Mouse (Mus musculus): ENCODE results near the gene Cby3. TPM values are rescaled to one million over a fixed set of nuclear protein-coding genes. Genes with fewer than 3 reads are reported as not detected.
A peak's percentile ranks its signal among the peaks of the same experiment; 100 is the strongest.

Cby3 gene
- polyA plus RNA-seq, 1 experiment from 2014 or later, result 0.24 TPM

GRCm38 (mm10) chr11:50365322-50365721 lies 11.1 kb downstream of the Cby3 start:
- ATAC-seq (ENCODE audit: insufficient number of reproducible peaks, low FRiP score, low TSS enrichment, low read depth), result no peak
- no peak overlapping the region for H3K9ac ChIP-seq
- no peaks in the 10 kb centered on the region for H3K4me1 ChIP-seq
- no peak overlapping the region for H3K27ac ChIP-seq (replicated peaks)
- H3K9me3 ChIP-seq (replicated peaks), result no peaks in the 10 kb centered on the region
- H3K4me2 ChIP-seq (replicated peaks), result no peak overlapping the region
- H3K27me3 ChIP-seq, result no peaks in the 10 kb centered on the region
- no peaks in the 10 kb centered on the region for H3K36me3 ChIP-seq
- no peak overlapping the region for H3K4me3 ChIP-seq (replicated peaks)

- H3K27ac ChIP-seq (replicated peaks), result no peak overlapping the region
- no peak overlapping the region for H3K4me3 ChIP-seq (replicated peaks)
- no peaks in the 10 kb centered on the region for H3K27me3 ChIP-seq
- no peak overlapping the region for H3K9ac ChIP-seq
- WGBS, result 88% methylated on average over 9 of the region's 9 CpGs
- no peak for ATAC-seq (ENCODE audit: insufficient number of reproducible peaks, low FRiP score, low TSS enrichment, low read depth)
- no peaks in the 10 kb centered on the region for H3K9me3 ChIP-seq (replicated peaks)
- no peaks in the 10 kb centered on the region for H3K36me3 ChIP-seq
- H3K4me2 ChIP-seq (replicated peaks), result no peak overlapping the region
- peaks cover 7% of the 10 kb centered on the region; the same call in 1 of the 2 replicates for H3K4me1 ChIP-seq
Observed at GRCm38 (mm10) chr11:50367531-50367930, 13.3 kb downstream of the Cby3 start.

DNA sequence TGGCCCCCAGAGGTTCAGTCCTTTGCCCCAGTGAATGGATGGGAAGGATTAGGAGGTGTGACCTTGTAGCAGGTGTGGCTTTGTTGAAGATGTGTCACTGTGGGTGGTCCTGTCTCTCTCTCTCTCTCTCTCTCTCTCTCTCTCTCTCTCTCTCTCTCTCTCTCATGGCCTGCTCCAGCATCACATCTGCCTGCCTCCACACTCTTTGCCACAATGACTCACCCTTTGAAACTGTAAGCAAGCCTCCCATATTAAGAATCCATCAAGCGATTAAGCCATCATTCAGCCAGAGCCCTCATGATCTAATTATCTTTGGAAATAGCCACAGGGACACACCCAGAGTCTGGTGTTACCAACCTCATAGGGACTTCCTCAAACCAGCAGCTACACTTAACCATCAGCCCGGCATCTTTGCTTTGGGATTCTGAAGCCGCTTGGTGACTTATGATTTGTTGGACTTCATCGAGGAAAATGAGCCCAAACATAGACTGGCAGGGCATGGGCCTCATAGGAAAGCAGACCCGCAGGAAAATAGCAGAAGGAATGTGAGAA lies 15.2 kb downstream of the Cby3 start:
- H3K36me3 ChIP-seq, result no peaks in the 10 kb centered on the region
- H3K4me1 ChIP-seq, result peaks cover 7% of the 10 kb centered on the region; the same call in 1 of the 2 replicates
- H3K4me3 ChIP-seq (replicated peaks), result no peak overlapping the region
- H3K27ac ChIP-seq (replicated peaks), result no peak overlapping the region
- H3K9ac ChIP-seq, result no peak overlapping the region
- no peak overlapping the region for H3K4me2 ChIP-seq (replicated peaks)
- no peaks in the 10 kb centered on the region for H3K27me3 ChIP-seq
- ATAC-seq (ENCODE audit: insufficient number of reproducible peaks, low FRiP score, low TSS enrichment, low read depth), result no peak
- WGBS, result 81% methylated on average over 5 of the region's 5 CpGs
- H3K9me3 ChIP-seq (replicated peaks), result no peaks in the 10 kb centered on the region

- WGBS, result 65% methylated on average over 4 of the region's 4 CpGs
Observed at GRCm38 (mm10) chr11:50370969-50371368, 16.7 kb downstream of the Cby3 start.

GRCm38 (mm10) chr11:50371399-50371841 lies 17.2 kb downstream of the Cby3 start:
- no peak; the same call in 1 of the 2 replicates for ATAC-seq (ENCODE audit: insufficient number of reproducible peaks, low FRiP score, low TSS enrichment, low read depth)
- Histone ChIP-seq H3K27me3 (no peaks in the 10 kb centered on the region), H3K4me2 (replicated peaks) (peak overlapping the region; percentile 62), H3K27ac (replicated peaks) (no peak overlapping the region; the same call in 1 of the 2 replicates), H3K9me3 (replicated peaks) (no peaks in the 10 kb centered on the region), H3K36me3 (no peaks in the 10 kb centered on the region), H3K4me3 (replicated peaks) (peak overlapping the region; percentile 44), H3K9ac (0 out of 2 replicates have a peak overlapping the region, but pooled peaks have one; percentile 28), H3K4me1 (peaks cover 12% of the 10 kb centered on the region)
- 2% methylated on average over 18 of the region's 18 CpGs for WGBS

More at GRCm38 (mm10) chr11:50370969-50371368, 16.7 kb downstream of the Cby3 start:
- Histone ChIP-seq H3K4me2 (replicated peaks) (peak overlapping the region; percentile 62), H3K36me3 (no peaks in the 10 kb centered on the region), H3K4me3 (replicated peaks) (peak overlapping the region; percentile 44; the same call in 1 of the 2 replicates), H3K27me3 (no peaks in the 10 kb centered on the region), H3K4me1 (peaks cover 8% of the 10 kb centered on the region; the same call in 1 of the 2 replicates), H3K27ac (replicated peaks) (no peak overlapping the region), H3K9ac (no peak overlapping the region), H3K9me3 (replicated peaks) (no peaks in the 10 kb centered on the region)
- no peak for ATAC-seq (ENCODE audit: insufficient number of reproducible peaks, low FRiP score, low TSS enrichment, low read depth)

DNA sequence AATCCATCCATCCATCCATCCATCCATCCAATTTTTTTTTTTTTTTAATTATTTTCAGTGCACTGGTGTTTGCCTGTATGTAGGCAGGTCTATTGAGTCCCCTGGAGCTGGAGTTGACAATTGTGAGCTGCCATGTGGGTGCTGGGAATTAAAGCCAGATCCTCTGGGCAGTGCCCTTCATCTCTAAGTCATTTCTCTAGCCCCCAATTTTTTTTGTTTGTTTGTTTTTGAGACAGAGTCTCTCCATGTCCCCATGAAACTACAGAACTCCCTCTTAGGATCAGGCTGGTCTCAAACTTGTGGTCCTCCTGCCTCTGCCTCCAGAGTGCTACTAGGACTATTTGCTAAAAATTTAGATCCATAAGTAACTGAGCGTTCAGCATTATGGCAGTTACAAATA lies 17.6 kb downstream of the Cby3 start:
- WGBS, result 79% methylated on average over 1 of the region's 1 CpGs
- no peak for ATAC-seq (ENCODE audit: insufficient number of reproducible peaks, low FRiP score, low TSS enrichment, low read depth)
- Histone ChIP-seq H3K4me1 (peaks cover 16% of the 10 kb centered on the region), H3K27ac (replicated peaks) (no peak overlapping the region), H3K9ac (no peak overlapping the region), H3K9me3 (replicated peaks) (no peaks in the 10 kb centered on the region), H3K27me3 (no peaks in the 10 kb centered on the region), H3K4me3 (replicated peaks) (no peak overlapping the region; the same call in 1 of the 2 replicates), H3K4me2 (replicated peaks) (peak overlapping the region; percentile 62), H3K36me3 (no peaks in the 10 kb centered on the region)

GRCm38 (mm10) chr11:50373086-50373485 lies 18.8 kb downstream of the Cby3 start:
- ATAC-seq (ENCODE audit: insufficient number of reproducible peaks, low FRiP score, low TSS enrichment, low read depth), result no peak
- H3K27ac ChIP-seq (replicated peaks), result no peak overlapping the region
- H3K27me3 ChIP-seq, result no peaks in the 10 kb centered on the region
- H3K9me3 ChIP-seq (replicated peaks), result no peaks in the 10 kb centered on the region
- no peak overlapping the region for H3K9ac ChIP-seq
- no peak overlapping the region for H3K4me3 ChIP-seq (replicated peaks)
- no peaks in the 10 kb centered on the region for H3K36me3 ChIP-seq
- H3K4me2 ChIP-seq (replicated peaks), result no peak overlapping the region
- peaks cover 16% of the 10 kb centered on the region for H3K4me1 ChIP-seq

GRCm38 (mm10) chr11:50373621-50374020 lies 19.4 kb downstream of the Cby3 start:
- H3K4me2 ChIP-seq (replicated peaks), result no peak overlapping the region

DNA sequence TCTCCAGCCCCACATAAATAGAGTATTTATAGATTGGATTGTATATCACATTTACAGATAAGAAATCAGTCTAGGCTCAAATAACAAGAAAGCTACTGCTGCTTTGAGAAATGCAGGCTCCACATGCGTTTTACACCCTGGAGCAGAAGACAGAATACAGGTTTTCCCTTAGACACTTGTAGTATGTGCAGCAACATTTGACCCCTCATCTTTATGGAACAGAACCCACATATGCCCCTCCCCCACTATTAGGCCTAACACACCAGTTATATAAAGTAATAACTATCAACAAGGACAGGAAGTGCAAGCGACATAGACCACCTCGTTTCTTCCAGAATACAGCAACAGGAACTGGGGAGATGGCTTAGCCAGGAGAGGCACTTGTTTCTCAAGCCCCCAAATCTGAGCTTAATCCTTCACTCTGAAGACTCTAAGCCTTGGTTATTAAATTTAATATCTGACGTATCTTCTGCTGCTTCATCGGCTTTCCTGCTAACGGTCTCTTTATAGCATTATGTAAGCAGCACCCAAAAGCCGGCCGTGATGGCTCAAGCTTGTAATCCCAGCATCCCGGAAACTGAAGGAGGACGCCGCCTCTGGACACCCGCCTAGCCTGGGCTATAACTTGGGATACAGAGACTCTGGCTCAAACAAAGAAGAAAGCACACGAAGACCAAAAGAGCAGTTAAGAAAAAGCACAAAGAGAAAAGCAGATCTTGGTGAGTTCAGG lies 20.2 kb downstream of the Cby3 start:
- Histone ChIP-seq H3K36me3 (peaks cover under 1% of the 10 kb centered on the region; the same call in 1 of the 2 replicates), H3K27me3 (no peaks in the 10 kb centered on the region), H3K9me3 (replicated peaks) (no peaks in the 10 kb centered on the region), H3K9ac (no peak overlapping the region), H3K27ac (replicated peaks) (no peak overlapping the region), H3K4me1 (peaks cover 21% of the 10 kb centered on the region), H3K4me2 (replicated peaks) (no peak overlapping the region), H3K4me3 (replicated peaks) (no peak overlapping the region)
- WGBS, result 86% methylated on average over 13 of the region's 13 CpGs
- ATAC-seq (ENCODE audit: insufficient number of reproducible peaks, low FRiP score, low TSS enrichment, low read depth), result no peak

More at GRCm38 (mm10) chr11:50373621-50374020, 19.4 kb downstream of the Cby3 start:
- no peak overlapping the region for H3K4me3 ChIP-seq (replicated peaks)
- 100% methylated on average over 1 of the region's 1 CpGs for WGBS
- no peak overlapping the region for H3K27ac ChIP-seq (replicated peaks)
- no peaks in the 10 kb centered on the region for H3K27me3 ChIP-seq
- H3K4me1 ChIP-seq, result peaks cover 16% of the 10 kb centered on the region
- no peaks in the 10 kb centered on the region for H3K36me3 ChIP-seq
- no peak overlapping the region for H3K9ac ChIP-seq
- no peaks in the 10 kb centered on the region for H3K9me3 ChIP-seq (replicated peaks)
- no peak for ATAC-seq (ENCODE audit: insufficient number of reproducible peaks, low FRiP score, low TSS enrichment, low read depth)

GRCm38 (mm10) chr11:50375421-50375820 lies 21.2 kb downstream of the Cby3 start:
- WGBS, result 69% methylated on average over 5 of the region's 5 CpGs
- ATAC-seq (ENCODE audit: insufficient number of reproducible peaks, low FRiP score, low TSS enrichment, low read depth), result no peak
- no peaks in the 10 kb centered on the region for H3K27me3 ChIP-seq

DNA sequence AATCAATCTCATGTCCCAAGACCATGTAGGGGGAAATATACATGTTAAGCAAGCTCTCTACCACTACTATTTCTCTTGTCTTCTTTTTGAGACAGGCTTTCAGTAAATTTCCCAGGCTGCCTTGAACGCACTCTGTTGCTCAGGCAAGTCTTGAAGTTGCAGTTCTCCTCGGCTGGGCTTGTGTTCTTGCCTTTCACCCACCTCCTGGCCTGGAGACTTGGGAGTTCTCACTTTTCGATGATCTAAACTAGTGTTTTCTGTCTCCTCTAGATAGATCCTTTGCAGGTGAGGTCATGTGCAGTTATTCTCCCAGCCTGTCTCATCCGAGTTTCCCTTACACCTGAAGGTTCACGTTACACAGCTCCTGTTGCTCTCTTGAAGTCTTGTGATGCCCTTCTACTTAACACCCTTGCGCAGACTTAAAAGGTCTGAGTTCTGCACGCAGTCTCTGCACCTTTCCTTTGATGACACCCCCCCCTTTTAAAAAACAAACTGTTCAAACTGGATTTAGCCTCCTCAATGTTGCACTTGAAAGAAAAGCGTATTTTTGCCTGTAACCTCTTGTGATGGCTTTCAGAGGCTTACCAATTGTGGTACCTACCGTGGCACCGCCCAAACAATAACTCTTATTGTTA lies 22.0 kb downstream of the Cby3 start:
- Histone ChIP-seq H3K4me2 (replicated peaks) (peak overlapping the region; percentile 90), H3K9me3 (replicated peaks) (no peaks in the 10 kb centered on the region), H3K27me3 (no peaks in the 10 kb centered on the region), H3K9ac (peak overlapping the region; percentile 50), H3K27ac (replicated peaks) (peak overlapping the region; percentile 100), H3K4me3 (replicated peaks) (peak overlapping the region; percentile 82), H3K36me3 (peaks cover 4% of the 10 kb centered on the region), H3K4me1 (peaks cover 24% of the 10 kb centered on the region)
- 20% methylated on average over 10 of the region's 10 CpGs for WGBS
- ATAC-seq (ENCODE audit: insufficient number of reproducible peaks, low FRiP score, low TSS enrichment, low read depth), result no peak

More at GRCm38 (mm10) chr11:50375421-50375820, 21.2 kb downstream of the Cby3 start:
- peaks cover 4% of the 10 kb centered on the region for H3K36me3 ChIP-seq
- H3K4me1 ChIP-seq, result peaks cover 26% of the 10 kb centered on the region
- no peak overlapping the region for H3K27ac ChIP-seq (replicated peaks)
- H3K4me2 ChIP-seq (replicated peaks), result no peak overlapping the region
- H3K9me3 ChIP-seq (replicated peaks), result no peaks in the 10 kb centered on the region
- H3K4me3 ChIP-seq (replicated peaks), result no peak overlapping the region
- H3K9ac ChIP-seq, result no peak overlapping the region
